Mouse (Mus musculus): ENCODE measurements around the gene Srsf1.

Srsf1 gene

DNA sequence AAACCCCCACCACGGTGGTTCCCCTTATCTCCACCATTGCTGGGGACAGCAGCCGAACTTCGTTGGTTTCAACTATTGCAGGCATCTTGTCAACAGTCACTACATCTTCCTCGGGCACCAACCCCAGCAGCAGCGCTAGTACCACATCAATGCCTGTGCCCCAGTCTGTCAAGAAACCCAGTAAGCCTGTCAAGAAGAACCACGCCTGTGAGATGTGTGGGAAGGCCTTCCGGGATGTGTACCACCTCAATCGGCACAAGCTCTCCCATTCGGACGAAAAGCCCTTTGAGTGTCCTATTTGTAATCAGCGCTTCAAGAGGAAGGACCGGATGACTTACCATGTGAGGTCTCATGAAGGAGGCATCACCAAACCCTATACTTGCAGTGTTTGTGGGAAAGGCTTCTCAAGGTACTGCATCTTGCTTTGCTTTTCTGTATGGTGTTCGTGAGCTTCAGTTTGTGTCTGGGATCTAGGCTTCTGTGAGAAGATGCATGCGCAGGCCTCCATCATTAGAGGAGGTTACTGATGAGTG, 26.2 kb downstream of the Srsf1 start:
- no peak for DNase-seq

GRCm38 (mm10) chr11:88075701-88076100, 28.5 kb downstream of the Srsf1 start:
- DNase-seq: no peak

GRCm38 (mm10) chr11:88076394-88076793, 29.2 kb downstream of the Srsf1 start:
- DNase-seq: no peak

DNA sequence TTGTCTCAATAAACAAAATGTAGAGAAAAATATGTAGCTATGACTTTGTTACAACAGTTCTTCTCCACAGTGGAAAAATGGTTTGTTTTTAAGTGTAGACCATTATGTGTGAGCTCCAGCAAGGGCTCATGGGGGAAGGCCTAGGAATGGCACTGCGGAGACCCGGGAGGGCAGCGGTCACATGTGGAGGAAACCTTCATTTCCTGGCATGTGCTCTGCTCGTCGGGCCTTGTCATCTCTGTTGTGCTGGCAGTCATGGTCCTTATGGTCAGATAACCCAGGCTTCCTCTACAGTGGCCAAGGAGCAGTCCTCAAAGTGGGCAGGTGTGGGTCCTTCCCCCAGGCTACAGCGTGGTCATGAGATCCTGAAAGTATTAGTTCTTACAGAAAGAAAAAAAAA, 36.5 kb downstream of the Srsf1 start:
- DNase-seq: peak in 1 of 2 experiments; percentile 51

- DNase-seq: peak; percentile 95 to 96
These were observed 39.8 kb downstream of the Srsf1 start for GRCm38 (mm10) chr11:88086737-88087627.

DNA sequence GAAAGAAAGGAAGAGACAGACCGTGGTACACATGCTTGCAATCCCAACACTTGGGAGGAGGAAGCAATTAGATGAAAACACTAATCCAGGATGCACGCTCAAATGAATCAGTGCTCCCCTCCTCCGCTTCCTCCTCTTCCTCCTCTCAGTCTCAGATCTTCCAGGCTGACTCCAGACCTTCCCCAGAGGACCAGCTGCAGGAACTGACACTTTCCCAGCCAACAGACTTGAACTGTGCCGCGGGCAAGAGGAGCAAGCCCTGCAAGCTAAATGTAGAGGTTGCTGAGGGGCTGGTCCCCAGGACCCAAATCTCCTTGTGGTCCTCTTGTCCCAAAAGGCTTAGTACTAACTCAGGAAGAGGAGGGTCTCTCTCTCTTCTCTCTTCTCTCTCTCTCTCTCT, 42.0 kb downstream of the Srsf1 start:
- DNase-seq: peak in 1 of 2 experiments; percentile 35

DNA sequence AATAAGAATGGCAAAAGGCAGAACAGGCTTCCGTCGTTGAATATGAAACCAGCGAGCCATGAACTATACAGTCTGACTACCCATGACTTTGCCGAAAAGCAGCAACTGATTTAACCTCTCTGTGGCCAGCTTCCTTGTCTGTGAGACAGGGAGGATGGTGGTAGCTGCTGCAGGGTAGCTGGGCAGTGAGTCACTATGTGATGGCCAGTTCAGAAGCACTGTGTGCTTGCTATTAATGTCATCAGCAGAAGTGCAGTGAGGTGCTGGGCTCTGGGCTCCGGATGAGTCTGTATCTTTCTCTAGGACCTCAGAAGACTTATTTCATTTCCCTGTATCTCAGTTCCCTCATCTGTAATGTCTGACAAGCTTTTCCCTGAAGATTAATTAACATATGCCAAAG, 43.1 kb downstream of the Srsf1 start:
- DNase-seq: no peak

DNA sequence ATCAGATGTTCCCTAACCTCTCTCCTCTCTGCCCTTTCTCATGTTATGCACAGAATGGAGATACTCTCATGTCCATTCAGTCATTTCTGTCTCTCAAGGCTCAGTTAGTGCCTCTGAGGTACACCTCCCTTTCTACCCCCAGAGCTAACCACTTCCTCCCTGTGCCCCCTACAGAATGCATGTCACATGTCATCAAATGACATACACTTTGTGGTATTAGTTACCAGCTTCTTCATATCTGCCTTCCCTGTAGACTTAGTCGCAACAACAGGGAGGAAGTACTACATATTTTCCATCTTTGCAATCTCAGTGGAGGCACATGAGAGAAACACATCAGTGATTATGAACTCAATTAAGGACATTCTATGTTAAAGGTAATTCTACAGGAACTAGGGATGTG, 44.8 kb downstream of the Srsf1 start:
- DNase-seq: no peak

GRCm38 (mm10) chr11:88097173-88097572, 50.0 kb downstream of the Srsf1 start:
- no peak for DNase-seq

GRCm38 (mm10) chr11:88098021-88098729, 51.0 kb downstream of the Srsf1 start, which contains the start of gene Cuedc1:
Gene Cuedc1, plus strand, starts transcription at chr11:88098058.
- no peak for DNase-seq

DNA sequence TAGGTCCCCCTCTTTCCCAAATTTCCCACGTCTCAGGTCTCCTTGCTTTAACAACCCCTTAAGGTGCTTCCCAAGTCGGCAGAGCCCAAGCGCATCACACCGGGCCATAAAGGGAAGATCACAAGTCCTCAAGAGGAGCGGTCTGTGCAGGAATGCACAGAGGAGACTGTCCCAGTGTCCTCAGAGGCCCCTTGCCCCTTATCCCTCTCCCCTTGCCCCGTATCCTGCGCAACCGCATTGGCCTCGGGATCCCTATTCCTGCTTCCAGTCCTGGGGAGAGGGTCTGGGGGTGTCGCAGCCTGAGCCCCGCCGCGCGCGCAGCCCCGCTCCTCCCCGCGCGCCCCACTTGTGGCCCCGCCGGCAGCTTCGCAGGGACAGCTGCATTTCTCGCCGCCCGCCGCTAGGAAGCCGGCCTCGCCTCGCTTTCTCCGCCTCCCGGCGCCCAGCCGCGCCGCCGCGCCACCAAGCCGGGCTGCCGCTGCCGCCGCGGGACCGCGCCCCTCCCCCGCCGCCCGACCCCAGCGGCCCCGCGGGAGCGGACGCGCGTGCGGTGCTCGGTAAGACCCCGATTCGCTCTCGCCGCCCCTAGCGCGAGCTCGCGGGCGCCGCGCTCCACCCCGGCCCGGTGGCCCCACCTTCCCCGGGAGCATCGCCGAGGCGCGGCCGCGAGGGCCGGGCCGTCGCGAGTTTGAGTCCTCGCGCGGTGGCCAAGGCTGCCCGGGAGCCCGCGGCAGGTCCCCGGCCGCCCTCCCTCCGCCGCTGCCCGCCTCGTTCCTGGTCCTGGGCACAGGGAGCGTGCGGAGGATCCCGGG, 51.8 kb downstream of the Srsf1 start:
- peak; percentile 78 to 87 for DNase-seq

DNA sequence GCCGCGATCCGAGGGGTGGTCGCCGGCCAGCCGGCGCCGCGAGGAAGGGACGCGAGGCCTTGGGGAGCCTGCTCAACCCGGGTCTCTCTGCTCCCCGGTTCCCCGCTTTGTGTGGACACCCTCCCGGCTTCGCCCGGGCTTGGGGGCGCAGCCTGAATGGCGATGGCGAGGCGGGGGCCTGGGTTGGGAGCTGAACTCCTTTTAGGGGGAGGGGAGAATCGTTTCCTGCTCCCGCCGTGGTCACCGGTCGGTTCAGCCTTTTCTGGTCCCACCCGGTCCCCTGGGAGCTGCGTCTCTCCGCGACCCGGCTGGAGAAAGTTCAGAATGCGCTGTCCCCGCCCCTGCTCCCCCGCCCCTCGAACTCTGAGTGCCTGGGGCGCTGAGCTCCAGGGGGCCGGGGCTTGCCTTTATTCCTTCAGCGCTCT, 52.4 kb downstream of the Srsf1 start:
- DNase-seq: peak; percentile 88 to 94

DNA sequence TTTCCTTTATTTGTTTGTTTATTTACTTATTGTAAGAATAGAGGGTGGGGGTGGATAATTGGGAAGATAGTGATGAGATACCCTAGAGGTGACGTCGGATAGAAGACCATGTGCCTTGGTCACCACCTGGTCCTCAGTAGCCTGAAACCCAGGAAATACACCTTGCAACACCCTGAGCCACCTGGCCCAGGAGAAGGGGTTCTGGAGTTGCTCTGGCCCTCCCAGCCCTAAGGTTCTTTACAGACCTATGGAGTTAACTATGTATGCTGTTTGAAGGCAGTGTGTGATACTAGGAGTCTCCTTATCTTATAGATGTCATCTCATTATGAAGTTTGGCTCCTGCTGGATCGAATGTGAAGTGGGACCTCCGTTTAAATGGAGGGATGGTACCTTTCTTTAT, 53.0 kb downstream of the Srsf1 start:
- DNase-seq: no peak

Data from kidney, postnatal 25 days (tissue).